Mouse (Mus musculus) hindbrain, embryonic 10.5 days (tissue): ENCODE results near the gene Paxx. TPM values are rescaled to one million over a fixed set of nuclear protein-coding genes. Genes with fewer than 3 reads are reported as not detected.

Experiments
- DNase-seq: peaks from one replicate; pipeline ENCODE4 v3.0.0-alpha.2; 2017; ENCODE audit warnings: low spot score
- H3K27ac ChIP-seq: fragments of 300-500 bp; sonication (generic); 2 replicates; pipeline ENCODE4 v1.5.1; 2016; ENCODE audit warnings: mild to moderate bottlenecking, moderate library complexity
- H3K27me3 ChIP-seq: fragments of 300-500 bp; sonication (generic); 2 replicates; pipeline ENCODE4 v1.6.1; 2016; ENCODE audit warnings: mild to moderate bottlenecking; ENCODE audit not compliant: poor library complexity, insufficient read depth, severe bottlenecking
- H3K36me3 ChIP-seq: fragments of 300-500 bp; sonication (generic); 2 replicates; pipeline ENCODE4 v1.6.1; 2016; ENCODE audit warnings: mild to moderate bottlenecking, moderate library complexity
- H3K4me1 ChIP-seq: fragments of 300-500 bp; sonication (generic); replicated peaks from 2 replicates; pipeline ENCODE4 v1.6.1; 2016; ENCODE audit warnings: mild to moderate bottlenecking
- H3K4me3 ChIP-seq: fragments of 300-500 bp; sonication (generic); 2 replicates; pipeline ENCODE4 v1.5.1; 2016; ENCODE audit warnings: mild to moderate bottlenecking, moderate library complexity
- H3K9me3 ChIP-seq: fragments of 300-500 bp; sonication (generic); 2 replicates; pipeline ENCODE4 v1.6.1; 2016; ENCODE audit warnings: mild to moderate bottlenecking, moderate library complexity
- WGBS: fragments of 180-500 bp; shearing (Covaris S2); methylation state at CpG from one replicate; pipeline ENCODE4 v1.1.7; 2016; 5-methylcytosine and 5-hydroxymethylcytosine counted together
- polyA plus RNA-seq: library from polyadenylated mRNA; unstranded; fragments of >200 nt; fragmentation: Nextera tagmentation; extraction: Ambion mirVana; gene quantifications from 2 replicates; pipeline ENCODE4 v1.2.1, GENCODE M21; 2016

Paxx gene
- polyA plus RNA-seq, 1 experiment from 2014 or later, result 31.3 TPM

GRCm38 (mm10) chr2:25408908-25409307 lies 52.0 kb downstream of the Paxx start:
- H3K4me1 ChIP-seq, result peaks cover 13% of the 10 kb centered on the region
- peaks cover 32% of the 10 kb centered on the region for H3K36me3 ChIP-seq
- peaks cover 13% of the 10 kb centered on the region for H3K27me3 ChIP-seq
- no peaks in the 10 kb centered on the region for H3K9me3 ChIP-seq
- no peak overlapping the region for H3K4me3 ChIP-seq
- no peak for DNase-seq
- WGBS, result 86% methylated on average over 10 of the region's 10 CpGs
- H3K27ac ChIP-seq, result no peak overlapping the region

Other genes with a start within 250 kb of the Paxx start
- 123 and 132 TPM in 2 replicates for gene Nelfb, start 249.6 kb downstream of the Paxx start, polyA plus RNA-seq
- gene Stpg3, start 246.5 kb downstream of the Paxx start, polyA plus RNA-seq, result not detected in 2 replicates
- not detected in 2 replicates for gene Fam166a, start 242.3 kb downstream of the Paxx start, polyA plus RNA-seq
- 655 and 693 TPM in 2 replicates for gene Tubb4b, start 236.4 kb downstream of the Paxx start, polyA plus RNA-seq
- not detected in 2 replicates for gene Slc34a3, start 226.7 kb downstream of the Paxx start, polyA plus RNA-seq
- not detected in 2 replicates for gene Rnf224, start 224.3 kb downstream of the Paxx start, polyA plus RNA-seq
- 25.5 and 43.5 TPM in 2 replicates for gene Rnf208, start 218.8 kb downstream of the Paxx start, polyA plus RNA-seq
- not detected in 2 replicates for gene Cysrt1, start 218.6 kb downstream of the Paxx start, polyA plus RNA-seq
- gene AL732309.1, start 214.2 kb downstream of the Paxx start, polyA plus RNA-seq, result 5.7 and 6.2 TPM in 2 replicates
- gene Tmem203, start 205.7 kb downstream of the Paxx start, polyA plus RNA-seq, result 18.7 and 20.3 TPM in 2 replicates
- 8.1 and 9.5 TPM in 2 replicates for gene Tprn, start 198.5 kb downstream of the Paxx start, polyA plus RNA-seq
- 248 and 259 TPM in 2 replicates for gene Ssna1, start 188.7 kb downstream of the Paxx start, polyA plus RNA-seq
- 150 and 156 TPM in 2 replicates for gene Anapc2, start 188.6 kb downstream of the Paxx start, polyA plus RNA-seq
- gene Tmem210, start 172.9 kb downstream of the Paxx start, polyA plus RNA-seq, result not detected in 2 replicates
- gene Lrrc26, start 171.2 kb downstream of the Paxx start, polyA plus RNA-seq, result not detected in 2 replicates
- 1.2 and 4.5 TPM in 2 replicates for gene Grin1, start 141.9 kb downstream of the Paxx start, polyA plus RNA-seq
- 57.4 and 58.7 TPM in 2 replicates for gene Man1b1, start 128.8 kb downstream of the Paxx start, polyA plus RNA-seq
- gene Dpp7, start 104.7 kb downstream of the Paxx start, polyA plus RNA-seq, result 21.1 and 21.8 TPM in 2 replicates
- gene Uap1l1, start 95.4 kb downstream of the Paxx start, polyA plus RNA-seq, result 7.4 and 10.1 TPM in 2 replicates
- 71.6 and 75.1 TPM in 2 replicates for gene Sapcd2, start 88.8 kb downstream of the Paxx start, polyA plus RNA-seq
- 0.31 TPM in 1 of 2 replicates, not detected in the other for gene Entpd2, start 65.2 kb downstream of the Paxx start, polyA plus RNA-seq
- gene Npdc1, start 61.7 kb downstream of the Paxx start, polyA plus RNA-seq, result 75.1 and 155 TPM in 2 replicates
- not detected in 2 replicates for gene Fut7, start 37.8 kb downstream of the Paxx start, polyA plus RNA-seq
- gene Abca2, start 32.4 kb downstream of the Paxx start, polyA plus RNA-seq, result 5.7 and 5.9 TPM in 2 replicates
- gene Clic3, start 4.3 kb downstream of the Paxx start, polyA plus RNA-seq, result 0.90 and 1.2 TPM in 2 replicates
- 0.49 and 1.7 TPM in 2 replicates for gene Ptgds, start 9.0 kb upstream of the Paxx start, polyA plus RNA-seq
- not detected in 2 replicates for gene Lcn12, start 32.8 kb upstream of the Paxx start, polyA plus RNA-seq
- gene Fbxw5, start 39.7 kb upstream of the Paxx start, polyA plus RNA-seq, result 88.3 and 109 TPM in 2 replicates
- 5.8 and 6.0 TPM in 2 replicates for gene C8g, start 40.6 kb upstream of the Paxx start, polyA plus RNA-seq
- 38.2 and 40.1 TPM in 2 replicates for gene Traf2, start 85.8 kb upstream of the Paxx start, polyA plus RNA-seq
- gene Edf1, start 96.8 kb upstream of the Paxx start, polyA plus RNA-seq, result 376 and 388 TPM in 2 replicates
- gene Mamdc4, start 113.8 kb upstream of the Paxx start, polyA plus RNA-seq, result 1.4 and 3.8 TPM in 2 replicates
- 163 and 189 TPM in 2 replicates for gene Phpt1, start 114.1 kb upstream of the Paxx start, polyA plus RNA-seq
- 0.05 and 0.44 TPM in 2 replicates for gene Ajm1, start 120.7 kb upstream of the Paxx start, polyA plus RNA-seq
- 75.5 and 80.0 TPM in 2 replicates for gene Rabl6, start 147.4 kb upstream of the Paxx start, polyA plus RNA-seq
- gene Ccdc183, start 156.6 kb upstream of the Paxx start, polyA plus RNA-seq, result 0.17 and 0.18 TPM in 2 replicates
- gene Tmem141, start 160.9 kb upstream of the Paxx start, polyA plus RNA-seq, result 17.4 and 18.3 TPM in 2 replicates
- gene Fcna, start 166.9 kb upstream of the Paxx start, polyA plus RNA-seq, result 1.00 and 1.2 TPM in 2 replicates
- not detected in 2 replicates for gene Lcn8, start 192.0 kb upstream of the Paxx start, polyA plus RNA-seq
- not detected in 2 replicates for gene Lcn5, start 196.9 kb upstream of the Paxx start, polyA plus RNA-seq
- not detected in 2 replicates for gene Lcn6, start 215.7 kb upstream of the Paxx start, polyA plus RNA-seq
- not detected in 2 replicates for gene Lcn10, start 221.6 kb upstream of the Paxx start, polyA plus RNA-seq
- not detected in 2 replicates for gene Obp2a, start 238.9 kb upstream of the Paxx start, polyA plus RNA-seq
- gene Bmyc, start 245.6 kb upstream of the Paxx start, polyA plus RNA-seq, result 77.9 and 86.1 TPM in 2 replicates